Mouse (Mus musculus) embryonic facial prominence, embryonic 11.5 days (tissue): ENCODE measurements around the gene Exoc3. TPM values are rescaled to one million over a fixed set of nuclear protein-coding genes. Genes with fewer than 3 reads are reported as not detected.

ENCODE experiments used
- ATAC-seq: fragments of 200-750 bp; cut with Nextera tagmentation; replicated peaks from 2 replicates; pipeline ENCODE4 v1.8.0; 2017; ENCODE audit warnings: low read depth; ENCODE audit not compliant: insufficient number of reproducible peaks, low FRiP score, low TSS enrichment
- DNase-seq: peaks from one replicate; pipeline ENCODE4 v3.0.0-alpha.2; 2015; ENCODE audit warnings: low spot score
- H3K27ac ChIP-seq: fragments of 300-500 bp; sonication (generic); replicated peaks from 2 replicates; pipeline ENCODE4 v1.5.1; 2014; ENCODE audit warnings: mild to moderate bottlenecking, low read depth, low read length, control low read depth
- H3K27me3 ChIP-seq: fragments of 300-500 bp; sonication (generic); 2 replicates; pipeline ENCODE4 v1.6.1; 2014; ENCODE audit warnings: mild to moderate bottlenecking, low read length, moderate library complexity, mixed read lengths; ENCODE audit not compliant: control insufficient read depth, insufficient read depth
- H3K36me3 ChIP-seq: fragments of 300-500 bp; sonication (generic); replicated peaks from 2 replicates; pipeline ENCODE4 v1.6.1; 2014; ENCODE audit warnings: low read depth, mild to moderate bottlenecking, low read length, moderate library complexity, mixed read lengths; ENCODE audit not compliant: control insufficient read depth, insufficient read depth
- H3K4me1 ChIP-seq: fragments of 300-500 bp; sonication (generic); 2 replicates; pipeline ENCODE4 v1.6.1; 2014; ENCODE audit warnings: low read length, mixed read lengths; ENCODE audit not compliant: control insufficient read depth, insufficient read depth
- H3K4me2 ChIP-seq: fragments of 300-500 bp; sonication (generic); 2 replicates; pipeline ENCODE4 v1.6.1; 2014; ENCODE audit warnings: low read depth, mild to moderate bottlenecking, control low read depth, low read length, moderate library complexity
- H3K4me3 ChIP-seq: fragments of 300-500 bp; sonication (generic); 2 replicates; pipeline ENCODE4 v1.5.1; 2014; ENCODE audit warnings: low read depth, low read length, control low read depth
- H3K9ac ChIP-seq: fragments of 300-500 bp; sonication (generic); replicated peaks from 2 replicates; pipeline ENCODE4 v1.6.1; 2014; ENCODE audit warnings: mild to moderate bottlenecking, control low read depth, low read length
- H3K9me3 ChIP-seq: fragments of 300-500 bp; sonication (generic); replicated peaks from 2 replicates; pipeline ENCODE4 v1.6.1; 2016; ENCODE audit warnings: mild to moderate bottlenecking, low read length, inconsistent platforms, mixed read lengths; ENCODE audit not compliant: control insufficient read depth
- WGBS: fragments of 180-500 bp; shearing (Covaris S2); extraction: QIAGEN DNeasy Blood & Tissue Kit; methylation state at CpG from one replicate; pipeline ENCODE4 v1.1.7; 2014; 5-methylcytosine and 5-hydroxymethylcytosine counted together
- polyA plus RNA-seq: library from polyadenylated mRNA; unstranded; fragments of >200 nt; fragmentation: Nextera tagmentation; extraction: Ambion mirVana; gene quantifications from 2 replicates; pipeline ENCODE4 v1.2.1, GENCODE M21; 2014

Exoc3 gene
- 67.4 and 80.6 TPM in 2 replicates for polyA plus RNA-seq

DNA sequence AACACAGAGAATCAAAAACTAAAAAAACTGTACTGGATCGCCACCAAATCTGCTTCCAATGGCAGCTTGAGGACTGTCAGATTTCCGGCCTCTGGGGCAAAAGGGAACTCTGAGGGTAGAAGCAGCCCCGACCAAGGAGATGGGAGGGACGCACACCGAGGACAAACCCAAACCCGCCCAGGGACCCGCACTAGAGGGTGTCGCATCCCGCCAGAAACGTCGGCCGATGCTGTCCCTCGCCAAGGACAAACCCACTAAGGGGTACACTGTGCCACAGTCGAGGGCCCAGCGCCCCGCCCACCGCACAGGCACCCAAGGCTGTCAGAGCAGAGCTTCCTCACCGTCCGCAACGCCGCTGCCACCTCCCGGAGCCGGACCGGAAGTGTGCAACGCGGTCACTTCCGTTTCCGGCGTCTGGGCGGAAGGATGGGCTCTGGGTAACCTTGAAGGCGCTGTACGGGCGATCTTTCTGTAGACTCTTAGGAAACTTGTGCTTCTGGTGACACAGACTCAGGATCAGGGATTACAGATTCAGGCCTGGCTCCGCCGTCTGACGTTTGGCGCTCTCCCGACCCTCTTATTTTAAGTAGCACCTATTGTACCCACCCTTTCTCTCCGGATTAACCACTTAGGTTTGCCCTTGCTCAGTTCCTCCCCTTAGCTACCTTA, at the start of gene Exoc3:
TSS of gene Exoc3 (minus strand) at position 416 of the 669 bp plus-strand sequence.
- Histone ChIP-seq H3K27me3 (no peaks in the 10 kb centered on the region), H3K9ac (peak within 1 kb of the TSS; percentile 77), H3K27ac (peak within 1 kb of the TSS; percentile 62; the same call in 1 of the 2 replicates), H3K4me1 (no peaks in the 10 kb centered on the region), H3K4me3 (peak within 1 kb of the TSS; percentile 77), H3K4me2 (peak within 1 kb of the TSS; percentile 50), H3K9me3 (no peaks in the 10 kb centered on the region), H3K36me3 (no peaks in the 10 kb centered on the region; the same call in 1 of the 2 replicates)
- peak; percentile 93 for DNase-seq
- peak; percentile 96 for ATAC-seq
- WGBS: under 1% methylated on average over 39 of the region's 39 CpGs

DNA sequence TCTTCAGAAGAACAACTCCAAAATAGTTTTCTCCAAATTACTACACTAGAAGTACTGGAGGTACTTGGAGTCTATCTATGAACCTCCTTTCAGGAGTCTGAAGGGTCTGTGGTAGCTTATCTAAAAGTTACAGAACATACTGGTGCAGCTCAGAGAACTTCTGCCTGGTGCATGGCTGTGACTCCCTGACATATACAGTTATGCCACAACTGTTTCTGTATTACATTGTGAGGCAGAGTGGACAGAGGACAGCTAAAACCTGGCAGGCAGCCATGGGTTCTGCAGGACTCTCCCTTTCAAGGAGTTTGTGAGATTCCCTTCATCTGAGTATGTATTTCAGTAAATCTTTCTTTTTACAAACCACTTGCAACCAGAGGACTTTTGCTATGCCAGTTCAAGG, 38.0 kb upstream of the Exoc3 start:
- Histone ChIP-seq H3K9ac (no peak overlapping the region), H3K36me3 (no peaks in the 10 kb centered on the region), H3K9me3 (no peaks in the 10 kb centered on the region), H3K4me2 (no peak overlapping the region), H3K4me1 (no peaks in the 10 kb centered on the region), H3K27me3 (no peaks in the 10 kb centered on the region), H3K27ac (no peak overlapping the region), H3K4me3 (no peak overlapping the region)
- ATAC-seq: no peak
- no peak for DNase-seq

DNA sequence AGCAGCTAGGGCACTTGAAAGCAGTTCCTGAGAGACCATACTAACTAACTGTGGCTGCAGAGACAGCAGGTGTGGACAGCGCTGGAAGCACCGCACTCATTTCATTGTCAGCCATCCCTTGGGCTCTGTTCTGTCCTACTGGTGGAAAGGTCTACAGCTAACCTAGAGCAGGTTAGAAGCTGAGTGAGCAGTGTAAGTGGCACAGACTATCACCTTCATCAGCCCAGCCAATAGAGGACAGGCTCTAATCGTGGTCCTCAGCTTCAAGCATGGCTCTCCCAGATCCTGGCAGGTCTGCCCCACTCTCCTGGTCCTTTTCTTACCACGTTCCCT, 37.3 kb upstream of the Exoc3 start:
- no peak for DNase-seq
- 63% methylated on average over 4 of the region's 4 CpGs for WGBS
- Histone ChIP-seq H3K27ac (no peak overlapping the region), H3K9me3 (no peaks in the 10 kb centered on the region), H3K4me1 (no peaks in the 10 kb centered on the region), H3K4me3 (no peak overlapping the region), H3K9ac (no peak overlapping the region), H3K27me3 (no peaks in the 10 kb centered on the region), H3K4me2 (no peak overlapping the region), H3K36me3 (no peaks in the 10 kb centered on the region)
- peak; percentile 67; the same call in 1 of the 2 replicates for ATAC-seq

DNA sequence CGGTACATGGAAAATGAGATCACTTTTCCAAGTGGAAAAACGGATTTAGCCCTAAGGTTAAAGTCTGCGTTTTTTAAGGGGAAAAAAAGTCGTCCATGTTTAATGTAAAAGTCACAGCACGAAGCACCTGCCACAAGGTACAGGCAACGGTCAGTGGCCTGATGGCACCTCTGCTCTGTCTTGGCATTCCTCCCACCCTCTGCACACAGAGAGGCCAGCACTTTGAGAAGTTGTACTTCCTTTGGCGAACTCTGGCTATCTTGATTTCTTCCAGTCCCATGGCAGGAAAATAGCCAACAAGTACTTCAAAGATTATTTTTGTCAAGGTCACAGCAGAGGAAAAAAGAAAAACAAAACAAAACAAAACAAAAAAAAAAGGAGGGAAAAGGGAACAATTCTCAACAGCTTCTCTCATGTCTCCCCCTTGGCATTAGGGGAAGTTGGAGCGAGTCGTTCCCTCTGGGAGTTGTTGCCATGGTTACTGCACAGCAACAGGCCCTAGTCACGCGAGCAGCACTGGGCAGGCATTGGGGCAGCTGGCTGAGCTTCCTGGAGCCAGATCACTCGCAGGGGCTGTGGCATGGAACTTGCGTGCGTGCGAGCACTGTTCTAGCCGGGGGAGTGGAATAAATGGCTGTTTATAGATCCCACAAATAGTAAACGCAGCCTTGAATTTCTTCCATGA, 36.8 kb upstream of the Exoc3 start:
- WGBS: 31% methylated on average over 17 of the region's 17 CpGs
- H3K27ac ChIP-seq: no peak overlapping the region
- H3K27me3 ChIP-seq: no peaks in the 10 kb centered on the region
- no peak overlapping the region for H3K4me2 ChIP-seq
- H3K4me3 ChIP-seq: no peak overlapping the region
- H3K4me1 ChIP-seq: no peaks in the 10 kb centered on the region
- no peaks in the 10 kb centered on the region for H3K9me3 ChIP-seq
- H3K36me3 ChIP-seq: no peaks in the 10 kb centered on the region
- ATAC-seq (peak; percentile 90), DNase-seq (peak; percentile 82)
- 0 out of 2 replicates have a peak overlapping the region, but pooled peaks have one; percentile 18 for H3K9ac ChIP-seq

GRCm38 (mm10) chr13:74237574-74237973, 29.0 kb upstream of the Exoc3 start:
- no peak for DNase-seq
- Histone ChIP-seq H3K27ac (no peak overlapping the region), H3K4me1 (no peaks in the 10 kb centered on the region), H3K36me3 (no peaks in the 10 kb centered on the region), H3K27me3 (no peaks in the 10 kb centered on the region), H3K4me3 (no peak overlapping the region), H3K9me3 (no peaks in the 10 kb centered on the region), H3K4me2 (no peak overlapping the region), H3K9ac (no peak overlapping the region)
- WGBS: 72% methylated on average over 7 of the region's 7 CpGs
- ATAC-seq: no peak

- H3K4me1 ChIP-seq: no peaks in the 10 kb centered on the region
- H3K9me3 ChIP-seq: no peaks in the 10 kb centered on the region
- no peak overlapping the region for H3K4me2 ChIP-seq
- H3K4me3 ChIP-seq: no peak overlapping the region
- H3K36me3 ChIP-seq: no peaks in the 10 kb centered on the region
- H3K9ac ChIP-seq: no peak overlapping the region
- DNase-seq (no peak), ATAC-seq (no peak)
- WGBS: 31% methylated on average over 1 of the region's 1 CpGs
- H3K27ac ChIP-seq: no peak overlapping the region
- no peaks in the 10 kb centered on the region for H3K27me3 ChIP-seq
Observed at GRCm38 (mm10) chr13:74220659-74221058, 12.1 kb upstream of the Exoc3 start.

DNA sequence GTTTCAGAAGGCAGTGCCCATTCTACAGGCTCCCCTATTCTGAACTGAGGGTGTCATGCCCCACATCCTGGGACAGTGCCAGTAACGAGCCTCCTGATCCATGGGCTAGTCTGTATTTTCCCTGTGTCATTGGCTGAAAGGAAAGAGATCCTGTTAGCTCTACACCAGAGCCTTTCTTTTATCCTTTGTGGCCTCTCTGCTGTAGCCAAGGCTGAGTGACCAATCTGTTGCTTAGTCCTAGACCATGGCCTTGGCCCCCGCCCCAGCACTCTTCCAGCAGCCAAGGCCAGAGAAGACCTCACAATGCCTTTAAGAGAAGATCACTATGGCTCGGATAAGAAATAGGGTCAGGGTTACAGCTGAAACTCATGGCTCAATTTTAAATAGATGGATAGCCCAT, 9.9 kb upstream of the Exoc3 start:
- DNase-seq (no peak), ATAC-seq (no peak)
- H3K4me3 ChIP-seq: no peak overlapping the region
- no peaks in the 10 kb centered on the region for H3K36me3 ChIP-seq
- H3K27ac ChIP-seq: no peak overlapping the region
- no peak overlapping the region for H3K4me2 ChIP-seq
- WGBS: 69% methylated on average over 3 of the region's 3 CpGs
- H3K4me1 ChIP-seq: no peaks in the 10 kb centered on the region
- no peaks in the 10 kb centered on the region for H3K9me3 ChIP-seq
- H3K9ac ChIP-seq: no peak overlapping the region
- no peaks in the 10 kb centered on the region for H3K27me3 ChIP-seq

GRCm38 (mm10) chr13:74208986-74209345, 434 bp upstream of the Exoc3 start:
- Histone ChIP-seq H3K27me3 (no peaks in the 10 kb centered on the region), H3K9me3 (no peaks in the 10 kb centered on the region), H3K4me1 (no peaks in the 10 kb centered on the region), H3K4me3 (peak overlapping the region; percentile 77), H3K36me3 (no peaks in the 10 kb centered on the region; the same call in 1 of the 2 replicates), H3K27ac (peak overlapping the region; percentile 62; the same call in 1 of the 2 replicates), H3K4me2 (peak overlapping the region; percentile 50), H3K9ac (peak overlapping the region; percentile 77)
- DNase-seq (no peak), ATAC-seq (no peak; the same call in 1 of the 2 replicates)
- WGBS: 16% methylated on average over 12 of the region's 12 CpGs
